In genomic region chr17:33812990-33813389, GRCm38 (mm10) we compare ENCODE assay signal across 7 mouse cellular contexts. TPM values are rescaled to one million over a fixed set of nuclear protein-coding genes. Genes with fewer than 3 reads are reported as not detected.
DNase-seq lines count a peak whose midpoint lies in the region; ATAC-seq and TF ChIP-seq lines count a peak whose summit lies in the region.

No protein-coding gene starts in this region.

- H3K4me3 ChIP-seq in lung, adult 2 months (replicated peaks; ENCODE audit: extremely low read depth, low read depth, low read length), result peak overlapping the region; percentile 56

- DNase-seq in 3134 (ENCODE audit: extremely low read depth, insufficient read length, low spot score) (peak; percentile 41), NIH3T3 (ENCODE audit: low read depth) (peak; percentile 50)
- peak; percentile 55 to 67 for DNase-seq in heart, postnatal 10 days
- peak; percentile 63 for DNase-seq in lung, adult 2 months
- no peak for DNase-seq in cerebellum, postnatal 4 days (ENCODE audit: low spot score in 2 of 2)
- no peak for DNase-seq in urinary bladder, postnatal 10 days (ENCODE audit: low spot score)

- H3K4me1 ChIP-seq in lung, adult 2 months (ENCODE audit: control insufficient read depth, insufficient read depth, low read length), result peaks cover 29% of the 10 kb centered on the region

- 26% methylated on average over 4 of the region's 4 CpGs for WGBS in lung, adult 2 months

- peak; percentile 46; the same call in 1 of the 2 replicates for TF ChIP-seq POLR2A in lung, adult 2 months (IDR thresholded peaks at IDR 0.05; ENCODE audit: borderline replicate concordance, extremely low read depth, low read depth, low read length)

- intact Hi-C loops in heart, postnatal 10 days (cut with DNase I), result no loop called here

- no peak for TF ChIP-seq CTCF in lung, adult 2 months (IDR thresholded peaks at IDR 0.05; ENCODE audit: insufficient read depth, low read length)

- ATAC-seq in erythroid progenitor cell, adult 5-6 weeks (replicated peaks; ENCODE audit: low FRiP score, poor library complexity, severe bottlenecking), result no peak

RNA-seq across cellular contexts. Expression of gene Kank3, which starts 2.7 kb away (rescaled TPM):
- 10 to 100 TPM; 78.7 to 84.2 TPM for total RNA-seq in heart, postnatal 10 days (2021)
- polyA plus RNA-seq in lung, adult 2 months (2012; rRNA removed), result 395 and 450 TPM in 2 replicates
- 5.0 TPM in 1 of 2 replicates, not detected in the other for total RNA-seq in erythroid progenitor cell, adult 5-6 weeks (2015; ENCODE audit: low replicate concordance)
- total RNA-seq in erythroid progenitor cell, adult 5-6 weeks (2017; ENCODE audit: low replicate concordance), result 2.7 TPM in 1 of 2 replicates, not detected in the other

RNA-seq across cellular contexts. Expression of gene Rps28, which starts 11.4 kb away (rescaled TPM):
- 1,000 to 10,000 TPM; 1,002 to 1,034 TPM for total RNA-seq in heart, postnatal 10 days (2021)
- polyA plus RNA-seq in lung, adult 2 months (2012; rRNA removed), result 506 and 507 TPM in 2 replicates
- 383 and 392 TPM in 2 replicates for total RNA-seq in erythroid progenitor cell, adult 5-6 weeks (2015; ENCODE audit: low replicate concordance)
- 429 and 508 TPM in 2 replicates for total RNA-seq in erythroid progenitor cell, adult 5-6 weeks (2017; ENCODE audit: low replicate concordance)

RNA-seq across cellular contexts. Expression of gene Ndufa7, which starts 11.4 kb away (rescaled TPM):
- 100 to 1,000 TPM; 499 to 513 TPM for total RNA-seq in heart, postnatal 10 days (2021)
- polyA plus RNA-seq in lung, adult 2 months (2012; rRNA removed), result 334 and 389 TPM in 2 replicates
- 95.5 and 109 TPM in 2 replicates for total RNA-seq in erythroid progenitor cell, adult 5-6 weeks (2015; ENCODE audit: low replicate concordance)
- total RNA-seq in erythroid progenitor cell, adult 5-6 weeks (2017; ENCODE audit: low replicate concordance), result 42.4 and 46.1 TPM in 2 replicates

RNA-seq across cellular contexts. Expression of gene Cd320, which starts 29.9 kb away (rescaled TPM):
- 10 to 100 TPM; 19.7 to 22.9 TPM for total RNA-seq in heart, postnatal 10 days (2021)
- 28.3 and 30.4 TPM in 2 replicates for polyA plus RNA-seq in lung, adult 2 months (2012; rRNA removed)
- total RNA-seq in erythroid progenitor cell, adult 5-6 weeks (2015; ENCODE audit: low replicate concordance), result 2.9 TPM in 1 of 2 replicates, not detected in the other
- total RNA-seq in erythroid progenitor cell, adult 5-6 weeks (2017; ENCODE audit: low replicate concordance), result 0.39 TPM in 1 of 2 replicates, not detected in the other

RNA-seq across cellular contexts. Expression of gene Angptl4, which starts 31.4 kb away (rescaled TPM):
- total RNA-seq in heart, postnatal 10 days (2021), result 100 to 1,000 TPM in 1 of 2 experiments, 10 to 100 TPM in 1; 34.9 to 119 TPM
- polyA plus RNA-seq in lung, adult 2 months (2012; rRNA removed), result 34.6 and 87.6 TPM in 2 replicates
- total RNA-seq in erythroid progenitor cell, adult 5-6 weeks (2015; ENCODE audit: low replicate concordance), result 0.36 and 0.84 TPM in 2 replicates
- 0.77 TPM in 1 of 2 replicates, not detected in the other for total RNA-seq in erythroid progenitor cell, adult 5-6 weeks (2017; ENCODE audit: low replicate concordance)

Comparison
In these comparisons a context has a peak if more than half of its experiments do, and no peak if none do; other contexts are left out.
1. DNase-seq: peak in 3134 (single experiment), NIH3T3 (single experiment), heart, postnatal 10 days (2 of 2) and lung, adult 2 months (single experiment); none in cerebellum, postnatal 4 days (0 of 2) and urinary bladder, postnatal 10 days (single experiment).
2. RNA of gene Kank3, which starts 2.7 kb away (total RNA-seq): 78.7 to 84.2 TPM in heart, postnatal 10 days; 2.7 to 5.0 TPM in erythroid progenitor cell, adult 5-6 weeks; every median in the first group is over 10 times any median in the second.
3. RNA of gene Ndufa7, which starts 11.4 kb away (total RNA-seq): 499 to 513 TPM in heart, postnatal 10 days; 42.4 to 109 TPM in erythroid progenitor cell, adult 5-6 weeks; every median in the first group is over 4 times any median in the second.